Comparison of ENCODE assay signal across 14 mouse cellular contexts in the genomic region with DNA sequence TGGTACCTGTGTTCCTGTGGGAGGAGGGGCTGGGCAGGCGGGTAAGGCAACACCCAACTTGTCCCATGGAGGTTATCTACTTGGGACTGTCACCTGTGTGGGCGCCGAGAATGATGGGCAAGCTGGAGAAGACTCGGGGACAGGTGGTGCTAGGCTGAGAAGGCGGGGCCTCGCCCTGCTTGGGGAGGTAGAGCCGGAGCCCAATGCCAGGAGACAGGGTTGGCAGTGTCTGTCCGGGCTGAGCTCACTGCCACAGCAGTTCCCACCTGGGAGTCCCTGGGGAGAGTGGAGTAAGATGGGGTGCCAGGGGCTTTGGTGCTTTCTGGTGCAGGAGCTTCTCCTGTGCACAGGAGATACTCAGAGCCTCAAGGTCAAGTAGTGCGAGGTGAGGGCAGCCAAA. TPM values are rescaled to one million over a fixed set of nuclear protein-coding genes. Genes with fewer than 3 reads are reported as not detected.
DNase-seq lines count a peak whose midpoint lies in the region; ATAC-seq lines count a peak whose summit lies in the region.
"Had no signal": no experiment of that assay in that cellular context is flagged by ENCODE, and none has a peak within 500 bp of the region (broad histone marks: within the 10 kb centered on the region; RNA-seq: fewer than 3 reads in every experiment).

No protein-coding gene starts in this region.

- peaks cover 56% of the 10 kb centered on the region for H3K36me3 ChIP-seq in liver, embryonic 15.5 days (replicated peaks)
- H3K36me3 ChIP-seq in liver, embryonic 11.5 days (ENCODE audit: control insufficient read depth, insufficient read depth, low read length): peaks cover 28% of the 10 kb centered on the region

- H3K27me3 ChIP-seq in liver, embryonic 15.5 days: no peaks in the 10 kb centered on the region
- H3K27me3 ChIP-seq in liver, embryonic 11.5 days (replicated peaks; ENCODE audit: control insufficient read depth, insufficient read depth, low read length): no peaks in the 10 kb centered on the region
- H3K27me3 ChIP-seq: kidney, embryonic 15.5 days; liver, embryonic 12.5 days; Patski had no signal

- H3K9ac ChIP-seq in liver, embryonic 15.5 days: no peak overlapping the region
- no peak overlapping the region for H3K9ac ChIP-seq in liver, embryonic 11.5 days (ENCODE audit: low read depth, low read length)
- H3K9ac ChIP-seq: kidney, embryonic 15.5 days; liver, embryonic 12.5 days had no signal

- intact Hi-C loops in heart, postnatal 10 days (cut with DNase I): no loop called here

- DNase-seq in heart, adult 11 months: peak; percentile 95
- no peak for DNase-seq in heart, postnatal 10 days
- no peak for DNase-seq in liver, embryonic 11.5 days (ENCODE audit: low spot score)
- DNase-seq in cerebellum, adult 18-20 months: peak; percentile 76 to 83
- DNase-seq in naive thymus-derived CD4-positive, alpha-beta T cell, adult 2 months (ENCODE audit: low read depth): peak; percentile 19
- no peak for DNase-seq in B cell, adult 2 months
- DNase-seq: adrenal gland, adult 8-10 months; lung, postnatal 10 days; right cerebral cortex, postnatal 25 days had no signal

- no peak for ATAC-seq in liver, embryonic 15.5 days (ENCODE audit: insufficient read depth)
- ATAC-seq in liver, embryonic 11.5 days (replicated peaks; ENCODE audit: low FRiP score): no peak
- ATAC-seq: Patski had no signal

- H3K4me2 ChIP-seq in liver, embryonic 15.5 days: no peak overlapping the region
- no peak overlapping the region for H3K4me2 ChIP-seq in liver, embryonic 11.5 days
- H3K4me2 ChIP-seq: kidney, embryonic 15.5 days; liver, embryonic 12.5 days had no signal

- no peak overlapping the region for H3K4me3 ChIP-seq in liver, embryonic 15.5 days (replicated peaks)
- no peak overlapping the region for H3K4me3 ChIP-seq in liver, embryonic 11.5 days (ENCODE audit: low read depth, low read length)
- H3K4me3 ChIP-seq: kidney, embryonic 15.5 days; liver, embryonic 12.5 days; myocyte had no signal

- H3K27ac ChIP-seq in liver, embryonic 15.5 days (replicated peaks): 0 out of 2 replicates have a peak overlapping the region, but pooled peaks have one; percentile 16
- no peak overlapping the region for H3K27ac ChIP-seq in liver, embryonic 11.5 days (ENCODE audit: low read depth, low read length)
- H3K27ac ChIP-seq: kidney, embryonic 15.5 days; liver, embryonic 12.5 days had no signal

- peaks cover 18% of the 10 kb centered on the region for H3K4me1 ChIP-seq in liver, embryonic 15.5 days (replicated peaks)
- 0 out of 2 replicates have a peak, but pooled peaks cover 5% of the 10 kb centered on the region for H3K4me1 ChIP-seq in liver, embryonic 11.5 days (replicated peaks; ENCODE audit: control insufficient read depth, insufficient read depth, low read length)

- 80% methylated on average over 9 of the region's 9 CpGs for WGBS in liver, embryonic 15.5 days (ENCODE audit: insufficient replicate concordance)
- 86% methylated on average over 9 of the region's 9 CpGs for WGBS in liver, embryonic 11.5 days

- H3K9me3 ChIP-seq in liver, embryonic 15.5 days (replicated peaks): no peaks in the 10 kb centered on the region
- H3K9me3 ChIP-seq in liver, embryonic 11.5 days (ENCODE audit: control insufficient read depth, low read length): no peaks in the 10 kb centered on the region
- H3K9me3 ChIP-seq: kidney, embryonic 15.5 days; liver, embryonic 12.5 days had no signal

RNA-seq across cellular contexts. Expression of a gene that starts 9.5 kb away (rescaled TPM):
- total RNA-seq in heart, postnatal 10 days (2021): 10 to 100 TPM; 56.5 to 78.6 TPM
- 11.1 and 12.2 TPM in 2 replicates for polyA plus RNA-seq in liver, embryonic 15.5 days (2015; fragmentation: Nextera tagmentation; extraction: Ambion mirVana)
- 18.3 and 19.3 TPM in 2 replicates for polyA plus RNA-seq in liver, embryonic 11.5 days (2014; fragmentation: Nextera tagmentation; extraction: Ambion mirVana)

RNA-seq across cellular contexts. Expression of a gene that starts 22.6 kb away (rescaled TPM):
- total RNA-seq in heart, postnatal 10 days (2021): 10 to 100 TPM; 51.7 to 56.0 TPM
- 91.3 and 103 TPM in 2 replicates for polyA plus RNA-seq in liver, embryonic 15.5 days (2015; fragmentation: Nextera tagmentation; extraction: Ambion mirVana)
- polyA plus RNA-seq in liver, embryonic 11.5 days (2014; fragmentation: Nextera tagmentation; extraction: Ambion mirVana): 224 and 237 TPM in 2 replicates

RNA-seq across cellular contexts. Expression of a gene that starts 23.0 kb away (rescaled TPM):
- total RNA-seq in heart, postnatal 10 days (2021): 1,000 to 10,000 TPM; 1,895 to 1,910 TPM
- polyA plus RNA-seq in liver, embryonic 15.5 days (2015; fragmentation: Nextera tagmentation; extraction: Ambion mirVana): 98.9 and 107 TPM in 2 replicates
- 177 and 185 TPM in 2 replicates for polyA plus RNA-seq in liver, embryonic 11.5 days (2014; fragmentation: Nextera tagmentation; extraction: Ambion mirVana)

RNA-seq across cellular contexts. Expression of a gene that starts 46.9 kb away (rescaled TPM):
- 10 to 100 TPM; 51.7 to 74.0 TPM for total RNA-seq in heart, postnatal 10 days (2021)
- polyA plus RNA-seq in liver, embryonic 15.5 days (2015; fragmentation: Nextera tagmentation; extraction: Ambion mirVana): 6.2 and 8.1 TPM in 2 replicates
- 12.0 and 12.6 TPM in 2 replicates for polyA plus RNA-seq in liver, embryonic 11.5 days (2014; fragmentation: Nextera tagmentation; extraction: Ambion mirVana)

Comparison
In these comparisons a context has a peak if more than half of its experiments do, and no peak if none do; other contexts are left out.
1. DNase-seq: peak in heart, adult 11 months (single experiment), cerebellum, adult 18-20 months (2 of 2) and naive thymus-derived CD4-positive, alpha-beta T cell, adult 2 months (single experiment); none in heart, postnatal 10 days (0 of 2), liver, embryonic 11.5 days (single experiment) and B cell, adult 2 months (0 of 2).